Mouse (Mus musculus): ENCODE data around the gene Gm20219. TPM values are rescaled to one million over a fixed set of nuclear protein-coding genes. Genes with fewer than 3 reads are reported as not detected.

Gene Gm20219
- polyA plus RNA-seq (2012; rRNA removed) = 7.2 and 7.8 TPM in 2 replicates

- DNase-seq = no peak
- no peak for TF ChIP-seq POLR2A (IDR thresholded peaks at IDR 0.05; ENCODE audit: borderline replicate concordance, insufficient read depth, low read length)
- no peak for TF ChIP-seq CTCF (IDR thresholded peaks at IDR 0.05; ENCODE audit: borderline replicate concordance, insufficient read depth, low read depth, low read length)
- no peaks in the 10 kb centered on the region for H3K27me3 ChIP-seq (ENCODE audit: control insufficient read depth, insufficient read depth, low read length)
Observed at GRCm38 (mm10) chr17:56554122-56554551, at the start of gene Gm20219. Gene Gm20219, minus strand, starts transcription at chr17:56554387.

GRCm38 (mm10) chr17:56604070-56604380 lies 49.8 kb upstream of the Gm20219 start:
- Histone ChIP-seq H3K4me1 (ENCODE audit: control insufficient read depth, insufficient read depth, low read length) (peaks cover 24% of the 10 kb centered on the region), H3K4me3 (replicated peaks; ENCODE audit: insufficient read depth, low read depth, low read length) (no peak overlapping the region), H3K27ac (ENCODE audit: insufficient read depth, low read length) (peak overlapping the region; percentile 30; the same call in 1 of the 2 replicates), H3K27me3 (ENCODE audit: control insufficient read depth, insufficient read depth, low read length) (no peaks in the 10 kb centered on the region)
- 82% methylated on average over 9 of the region's 9 CpGs for WGBS
- DNase-seq = no peak
- no peak for TF ChIP-seq CTCF (IDR thresholded peaks at IDR 0.05; ENCODE audit: borderline replicate concordance, insufficient read depth, low read depth, low read length)
- TF ChIP-seq POLR2A (IDR thresholded peaks at IDR 0.05; ENCODE audit: borderline replicate concordance, insufficient read depth, low read length) = no peak

More at GRCm38 (mm10) chr17:56554122-56554551, at the start of gene Gm20219:
- 85% methylated on average over 20 of the region's 20 CpGs for WGBS
- H3K27ac ChIP-seq (ENCODE audit: insufficient read depth, low read length) = no peak within 1 kb of the TSS
- H3K4me3 ChIP-seq (replicated peaks; ENCODE audit: insufficient read depth, low read depth, low read length) = no peak within 1 kb of the TSS
- peaks cover 8% of the 10 kb centered on the region; the same call in 1 of the 2 replicates for H3K4me1 ChIP-seq (ENCODE audit: control insufficient read depth, insufficient read depth, low read length)

DNA sequence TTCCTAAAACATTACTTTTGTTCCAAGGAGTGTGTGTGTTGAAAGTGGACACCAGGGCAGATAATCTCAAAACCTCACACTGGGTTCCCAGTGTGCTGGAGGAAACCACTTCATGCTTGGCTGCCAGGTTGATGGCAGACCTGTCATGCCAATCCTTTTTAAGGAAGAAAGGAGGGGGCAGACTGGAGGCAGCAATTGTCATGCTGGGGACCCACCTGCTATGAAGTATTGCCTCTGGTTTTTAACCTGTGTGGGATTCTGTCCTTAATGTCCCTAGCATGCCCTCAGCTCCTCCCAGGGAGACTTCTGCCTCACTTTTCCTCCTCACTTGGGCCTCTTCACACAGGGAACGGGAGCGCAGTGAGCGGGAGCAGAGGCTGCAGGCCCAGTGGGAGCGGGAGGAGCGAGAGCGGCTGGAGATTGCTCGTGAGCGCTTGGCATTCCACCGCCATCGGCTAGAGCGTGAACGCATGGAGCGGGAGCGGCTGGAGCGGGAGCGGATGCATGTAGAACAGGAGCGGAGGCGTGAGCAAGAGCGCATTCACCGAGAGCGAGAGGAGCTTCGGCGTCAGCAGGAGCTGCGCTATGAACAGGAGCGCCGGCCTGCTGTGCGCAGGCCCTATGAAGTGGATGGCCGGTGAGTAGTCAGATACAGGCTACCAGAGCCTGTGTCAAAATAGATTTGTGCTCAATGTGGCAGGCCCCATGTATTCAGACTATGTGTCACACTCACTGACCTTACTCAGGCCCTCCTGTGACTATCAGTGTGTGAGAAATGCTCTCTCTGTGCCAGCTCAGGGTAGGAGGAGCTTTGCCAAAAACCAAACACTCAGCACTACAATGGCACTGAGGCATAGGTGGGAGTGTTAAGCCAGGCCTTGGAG lies 49.2 kb upstream of the Gm20219 start:
- no peak for TF ChIP-seq CTCF (IDR thresholded peaks at IDR 0.05; ENCODE audit: borderline replicate concordance, insufficient read depth, low read depth, low read length)
- TF ChIP-seq POLR2A (IDR thresholded peaks at IDR 0.05; ENCODE audit: borderline replicate concordance, insufficient read depth, low read length) = no peak
- 53% methylated on average over 28 of the region's 28 CpGs for WGBS
- DNase-seq = peak; percentile 65 to 70

DNA sequence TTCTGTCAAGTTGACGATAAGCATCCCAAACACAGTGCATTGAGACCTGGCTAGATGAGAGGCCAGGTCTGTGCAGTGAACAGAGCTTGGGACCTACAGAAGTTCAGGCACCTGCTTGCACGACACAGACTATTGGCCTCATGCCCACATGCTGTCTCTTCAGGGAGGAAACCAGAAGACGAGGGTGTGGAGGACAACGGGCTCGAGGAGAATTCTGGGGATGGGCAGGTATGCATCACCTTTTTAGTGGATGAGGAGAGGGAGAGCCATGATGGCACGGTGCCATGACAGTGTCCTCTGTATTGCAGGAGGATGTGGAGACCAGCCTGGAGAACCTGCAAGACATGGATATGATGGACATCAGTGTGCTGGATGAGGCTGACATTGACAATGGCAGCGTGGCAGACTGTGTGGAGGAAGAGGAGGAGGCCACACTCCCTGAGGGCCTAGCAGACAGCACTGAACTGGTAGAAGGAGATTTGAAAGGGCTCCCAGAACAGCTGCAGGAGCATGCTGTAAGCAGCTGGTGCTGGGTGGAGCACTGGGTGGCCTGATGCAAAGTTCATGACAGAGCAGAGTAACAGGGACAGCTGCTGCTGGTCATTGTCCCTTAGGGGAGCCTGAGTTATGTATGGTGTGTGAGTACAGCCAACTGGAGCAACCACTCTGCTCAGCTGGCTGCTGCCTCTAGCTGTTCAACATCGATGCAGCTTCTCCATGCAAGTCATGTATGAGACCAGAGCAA lies 39.5 kb upstream of the Gm20219 start:
- WGBS = 24% methylated on average over 8 of the region's 8 CpGs
- H3K27me3 ChIP-seq (ENCODE audit: control insufficient read depth, insufficient read depth, low read length) = no peaks in the 10 kb centered on the region

More for the DNA sequence above, 49.2 kb upstream of the Gm20219 start:
- Histone ChIP-seq H3K27ac (ENCODE audit: insufficient read depth, low read length) (peak overlapping the region; percentile 30), H3K4me1 (ENCODE audit: control insufficient read depth, insufficient read depth, low read length) (peaks cover 24% of the 10 kb centered on the region), H3K4me3 (replicated peaks; ENCODE audit: insufficient read depth, low read depth, low read length) (no peak overlapping the region), H3K27me3 (ENCODE audit: control insufficient read depth, insufficient read depth, low read length) (no peaks in the 10 kb centered on the region)

GRCm38 (mm10) chr17:56592553-56592952 lies 38.4 kb upstream of the Gm20219 start:
- no peak for TF ChIP-seq CTCF (IDR thresholded peaks at IDR 0.05; ENCODE audit: borderline replicate concordance, insufficient read depth, low read depth, low read length)
- TF ChIP-seq POLR2A (IDR thresholded peaks at IDR 0.05; ENCODE audit: borderline replicate concordance, insufficient read depth, low read length) = no peak
- no peaks in the 10 kb centered on the region for H3K27me3 ChIP-seq (ENCODE audit: control insufficient read depth, insufficient read depth, low read length)
- peaks cover 33% of the 10 kb centered on the region for H3K4me1 ChIP-seq (ENCODE audit: control insufficient read depth, insufficient read depth, low read length)
- no peak overlapping the region for H3K27ac ChIP-seq (ENCODE audit: insufficient read depth, low read length)
- DNase-seq = no peak
- H3K4me3 ChIP-seq (replicated peaks; ENCODE audit: insufficient read depth, low read depth, low read length) = no peak overlapping the region

More for the DNA sequence above, 39.5 kb upstream of the Gm20219 start:
- Histone ChIP-seq H3K4me1 (ENCODE audit: control insufficient read depth, insufficient read depth, low read length) (peaks cover 26% of the 10 kb centered on the region), H3K27ac (ENCODE audit: insufficient read depth, low read length) (no peak overlapping the region), H3K4me3 (replicated peaks; ENCODE audit: insufficient read depth, low read depth, low read length) (no peak overlapping the region)
- DNase-seq = peak in 1 of 2 experiments; percentile 50
- TF ChIP-seq CTCF (IDR thresholded peaks at IDR 0.05; ENCODE audit: borderline replicate concordance, insufficient read depth, low read depth, low read length) = no peak

DNA sequence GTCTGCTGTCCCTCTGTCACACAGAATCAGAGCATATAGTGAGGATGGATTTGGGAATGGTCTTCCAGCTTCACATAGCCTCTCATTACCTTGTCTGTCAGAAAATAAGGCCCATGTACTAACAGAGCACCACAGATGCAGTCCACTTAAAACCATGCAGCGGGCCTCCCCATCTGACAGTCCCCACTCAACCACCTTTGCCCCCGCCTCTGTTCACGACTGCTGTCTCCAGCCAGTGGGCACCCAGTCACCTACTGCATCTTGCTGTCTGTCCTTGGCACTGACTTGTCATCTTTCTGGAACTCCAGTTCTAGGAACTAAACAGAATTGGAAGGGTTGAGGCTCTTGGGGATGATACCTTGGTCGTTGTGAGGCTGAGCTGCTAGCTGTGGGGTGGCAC lies 34.7 kb upstream of the Gm20219 start:
- TF ChIP-seq CTCF (IDR thresholded peaks at IDR 0.05; ENCODE audit: borderline replicate concordance, insufficient read depth, low read depth, low read length) = no peak
- no peak for TF ChIP-seq POLR2A (IDR thresholded peaks at IDR 0.05; ENCODE audit: borderline replicate concordance, insufficient read depth, low read length)
- Histone ChIP-seq H3K27ac (ENCODE audit: insufficient read depth, low read length) (no peak overlapping the region), H3K27me3 (ENCODE audit: control insufficient read depth, insufficient read depth, low read length) (no peaks in the 10 kb centered on the region), H3K4me1 (ENCODE audit: control insufficient read depth, insufficient read depth, low read length) (peaks cover 44% of the 10 kb centered on the region), H3K4me3 (replicated peaks; ENCODE audit: insufficient read depth, low read depth, low read length) (no peak overlapping the region)
- WGBS = 77% methylated on average over 4 of the region's 4 CpGs
- DNase-seq = no peak

DNA sequence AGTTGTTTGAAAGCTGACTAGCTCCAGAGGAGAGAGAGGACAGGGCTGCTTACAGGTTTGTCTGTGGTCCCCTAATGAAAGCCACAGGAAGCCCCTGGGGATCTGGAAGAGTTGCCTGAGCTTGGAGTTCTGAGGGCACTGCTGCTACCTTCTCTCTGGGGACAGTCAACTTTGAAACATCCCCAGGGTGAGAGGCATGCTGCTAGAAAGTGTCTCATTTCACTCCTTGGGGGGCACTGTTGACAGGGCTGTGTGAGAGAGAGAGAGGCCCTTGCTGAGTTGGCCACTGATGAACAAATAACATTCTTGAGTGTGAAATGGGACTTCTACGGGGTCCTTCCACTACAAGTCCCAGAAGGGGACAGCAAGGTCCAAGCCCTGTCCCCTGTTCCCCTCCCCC lies 33.6 kb upstream of the Gm20219 start:
- Histone ChIP-seq H3K4me3 (replicated peaks; ENCODE audit: insufficient read depth, low read depth, low read length) (no peak overlapping the region), H3K27me3 (ENCODE audit: control insufficient read depth, insufficient read depth, low read length) (no peaks in the 10 kb centered on the region), H3K4me1 (ENCODE audit: control insufficient read depth, insufficient read depth, low read length) (peaks cover 37% of the 10 kb centered on the region), H3K27ac (ENCODE audit: insufficient read depth, low read length) (no peak overlapping the region)
- DNase-seq = no peak
- TF ChIP-seq POLR2A (IDR thresholded peaks at IDR 0.05; ENCODE audit: borderline replicate concordance, insufficient read depth, low read length) (no peak), CTCF (IDR thresholded peaks at IDR 0.05; ENCODE audit: borderline replicate concordance, insufficient read depth, low read depth, low read length) (no peak)
- 38% methylated on average over 1 of the region's 1 CpGs for WGBS
